Mouse (Mus musculus) embryonic fibroblast, embryonic 13.5 days (primary cell): ENCODE data around the gene Abca6. TPM values are rescaled to one million over a fixed set of nuclear protein-coding genes. Genes with fewer than 3 reads are reported as not detected.

ENCODE experiments used
- H3K27ac ChIP-seq: 2 replicates; pipeline ENCODE4 v1.5.1; 2012; ENCODE audit warnings: low read length, control low read depth, inconsistent platforms; ENCODE audit not compliant: insufficient read depth
- H3K4me1 ChIP-seq: 2 replicates; pipeline ENCODE4 v1.6.1; 2011; ENCODE audit warnings: low read length; ENCODE audit not compliant: control insufficient read depth, insufficient read depth
- H3K4me3 ChIP-seq: 2 replicates; pipeline ENCODE4 v1.5.1; 2011; ENCODE audit warnings: mild to moderate bottlenecking, control low read depth, low read length; ENCODE audit not compliant: insufficient read depth
- CTCF ChIP-seq: IDR thresholded peaks from 2 replicates; pipeline ENCODE4 v1.5.1; 2011; ENCODE audit warnings: mild to moderate bottlenecking, control low read depth, low read length, moderate library complexity, borderline replicate concordance; ENCODE audit not compliant: insufficient read depth
- POLR2A ChIP-seq: IDR thresholded peaks from 2 replicates; pipeline ENCODE4 v1.6.1; 2011; ENCODE audit warnings: low read depth, mild to moderate bottlenecking, control low read depth, low read length, moderate library complexity
- polyA plus RNA-seq: library from polyadenylated mRNA; stranded (reverse); fragments of >200 nt; gene quantifications from 2 replicates; pipeline ENCODE4 v1.2.4, GENCODE M21; 2011; ENCODE audit warnings: low read depth; ENCODE audit not compliant: missing spikeins, insufficient read length

The Abca6 gene
- 1.2 and 1.3 TPM in 2 replicates for polyA plus RNA-seq

DNA sequence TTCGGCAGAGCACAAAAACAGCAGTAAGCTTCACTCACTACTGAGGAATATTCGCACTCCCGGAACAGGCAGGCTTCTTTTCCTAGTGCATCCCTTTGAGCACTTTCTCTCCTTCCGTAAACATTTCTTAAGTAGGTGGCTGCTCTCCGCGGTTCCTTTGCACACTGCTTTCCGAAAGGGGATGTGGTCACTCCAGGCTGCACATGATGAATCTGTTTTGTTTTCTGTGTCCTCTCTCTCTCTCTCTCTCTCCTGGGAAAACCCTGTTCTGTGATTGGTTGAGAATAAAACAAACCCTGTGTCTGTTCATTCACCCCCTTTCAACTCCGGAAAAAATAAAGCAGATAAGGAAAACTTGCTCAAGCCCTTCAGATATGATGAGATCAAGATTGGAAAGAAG, at the start of gene Abca6:
Gene Abca6, minus strand, starts transcription at position 243 of the 400 bp plus-strand sequence.
- H3K4me3 ChIP-seq, result peak within 1 kb of the TSS; percentile 17; the same call in 1 of the 2 replicates
- TF ChIP-seq CTCF (no peak), POLR2A (no peak)
- H3K4me1 ChIP-seq, result no peaks in the 10 kb centered on the region
- H3K27ac ChIP-seq, result no peak within 1 kb of the TSS

- Histone ChIP-seq H3K4me1 (no peaks in the 10 kb centered on the region; the same call in 1 of the 2 replicates), H3K27ac (no peak overlapping the region), H3K4me3 (no peak overlapping the region)
- no peak for TF ChIP-seq CTCF
- no peak for TF ChIP-seq POLR2A
These were observed 46.4 kb upstream of the Abca6 start for GRCm38 (mm10) chr11:110297917-110298533.

- TF ChIP-seq POLR2A (no peak), CTCF (no peak)
- Histone ChIP-seq H3K4me1 (no peaks in the 10 kb centered on the region), H3K27ac (no peak overlapping the region), H3K4me3 (no peak overlapping the region)
These were observed 39.0 kb upstream of the Abca6 start for GRCm38 (mm10) chr11:110290586-110290985.

- TF ChIP-seq CTCF, result no peak; the same call in 1 of the 2 replicates
- no peaks in the 10 kb centered on the region for H3K4me1 ChIP-seq
- H3K4me3 ChIP-seq, result no peak overlapping the region
- no peak overlapping the region for H3K27ac ChIP-seq
These were observed 36.8 kb upstream of the Abca6 start for GRCm38 (mm10) chr11:110288423-110288822.

- TF ChIP-seq CTCF (no peak), POLR2A (no peak)
- Histone ChIP-seq H3K4me3 (no peak overlapping the region), H3K4me1 (no peaks in the 10 kb centered on the region), H3K27ac (no peak overlapping the region)
These were observed 36.1 kb upstream of the Abca6 start for GRCm38 (mm10) chr11:110287694-110288093.

DNA sequence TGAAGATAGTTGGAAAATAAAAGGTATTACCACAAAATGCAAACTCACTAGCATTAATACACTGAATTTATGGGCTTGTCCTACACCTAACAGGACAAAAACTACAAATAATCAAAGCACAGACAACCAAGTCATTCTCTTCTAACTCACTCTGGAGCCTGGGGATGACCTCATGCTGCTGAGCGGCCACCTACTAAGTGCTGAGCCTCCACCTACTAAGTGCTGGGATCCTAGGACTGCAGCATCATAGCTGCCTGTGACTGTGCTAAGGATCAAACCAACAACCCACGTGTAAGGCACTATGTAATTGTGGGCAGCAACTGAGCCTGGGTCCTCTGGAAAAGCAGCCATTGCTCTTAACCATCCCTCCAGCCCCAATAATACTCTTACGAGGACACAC, 34.8 kb upstream of the Abca6 start:
- no peak for TF ChIP-seq CTCF
- no peak for TF ChIP-seq POLR2A
- H3K27ac ChIP-seq, result no peak overlapping the region
- no peak overlapping the region for H3K4me3 ChIP-seq
- H3K4me1 ChIP-seq, result no peaks in the 10 kb centered on the region

GRCm38 (mm10) chr11:110284849-110285248, 33.3 kb upstream of the Abca6 start:
- H3K4me1 ChIP-seq, result no peaks in the 10 kb centered on the region
- no peak for TF ChIP-seq POLR2A
- H3K4me3 ChIP-seq, result no peak overlapping the region
- H3K27ac ChIP-seq, result no peak overlapping the region

DNA sequence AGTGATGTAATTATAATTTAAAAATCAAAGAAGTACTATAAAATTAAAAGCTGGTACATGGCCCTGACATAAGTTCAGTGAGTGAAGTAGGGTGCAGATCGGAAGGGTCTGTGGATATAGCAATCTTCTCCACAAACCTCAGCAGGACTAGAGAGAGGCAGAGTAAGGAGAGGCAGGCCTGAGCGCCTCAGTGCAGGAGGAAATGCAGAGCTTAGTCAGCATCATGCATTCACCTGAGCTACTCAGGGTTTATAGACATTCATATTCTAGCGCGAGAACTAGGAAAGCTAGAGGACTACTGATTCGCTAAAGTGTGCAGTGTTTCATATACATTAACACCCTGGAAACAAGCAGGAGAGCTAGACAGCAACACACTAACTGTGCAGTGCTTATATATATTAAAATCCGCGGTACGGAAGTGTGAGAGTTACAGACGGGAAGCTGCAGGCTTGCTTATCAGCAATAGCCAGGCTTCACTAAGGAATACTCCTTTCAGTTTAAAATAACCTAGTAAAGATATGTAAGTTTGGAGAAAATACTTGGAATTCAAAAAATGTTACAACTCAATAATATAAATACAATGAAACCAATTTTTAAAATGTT, 32.7 kb upstream of the Abca6 start:
- H3K4me1 ChIP-seq, result no peaks in the 10 kb centered on the region
- no peak overlapping the region for H3K27ac ChIP-seq
- TF ChIP-seq POLR2A, result no peak
- TF ChIP-seq CTCF, result no peak
- no peak overlapping the region for H3K4me3 ChIP-seq

- TF ChIP-seq CTCF (no peak), POLR2A (no peak)
- no peaks in the 10 kb centered on the region for H3K4me1 ChIP-seq
- no peak overlapping the region for H3K27ac ChIP-seq
- no peak overlapping the region for H3K4me3 ChIP-seq
These were observed 23.2 kb upstream of the Abca6 start for GRCm38 (mm10) chr11:110274794-110275193.

- no peak overlapping the region for H3K4me3 ChIP-seq
- TF ChIP-seq CTCF (no peak; the same call in 1 of the 2 replicates), POLR2A (no peak)
- no peaks in the 10 kb centered on the region for H3K4me1 ChIP-seq
- no peak overlapping the region for H3K27ac ChIP-seq
These were observed 20.2 kb upstream of the Abca6 start for GRCm38 (mm10) chr11:110271745-110272144.
